Mouse (Mus musculus): ENCODE measurements around the gene Cpt1a. TPM values are rescaled to one million over a fixed set of nuclear protein-coding genes. Genes with fewer than 3 reads are reported as not detected.

The Cpt1a gene
- polyA plus RNA-seq, 1 experiment from 2014 or later: 20.8 TPM

Small RNA genes lying within 50 kb of the gene (microRNA-seq; reads per million reads assigned to microRNA genes)
- not detected for gene Mir6984

Other genes with a start within 250 kb of the Cpt1a start
- 124 and 126 TPM in 2 replicates for gene Mrpl21, start 39.4 kb upstream of the Cpt1a start, polyA plus RNA-seq (2015; fragmentation: Nextera tagmentation; extraction: Ambion mirVana)
- 8.3 and 10.0 TPM in 2 replicates for gene Ighmbp2, start 39.3 kb upstream of the Cpt1a start, polyA plus RNA-seq (2015; fragmentation: Nextera tagmentation; extraction: Ambion mirVana)
- gene Tesmin, start 66.5 kb downstream of the Cpt1a start, polyA plus RNA-seq (2015; fragmentation: Nextera tagmentation; extraction: Ambion mirVana): 0.39 and 0.49 TPM in 2 replicates
- 11.7 and 13.2 TPM in 2 replicates for gene Gal, start 92.2 kb downstream of the Cpt1a start, polyA plus RNA-seq (2015; fragmentation: Nextera tagmentation; extraction: Ambion mirVana)

All from stomach, embryonic 15.5 days (tissue).